Comparison of ENCODE assay signal across 8 mouse cellular contexts in genomic region chr9:108691371-108691770, GRCm38 (mm10). TPM values are rescaled to one million over a fixed set of nuclear protein-coding genes. Genes with fewer than 3 reads are reported as not detected.
DNase-seq lines count a peak whose midpoint lies in the region; ATAC-seq and TF ChIP-seq lines count a peak whose summit lies in the region.

No protein-coding gene starts in this region.

- no peak for DNase-seq in layer of hippocampus, adult 2 months (ENCODE audit: low spot score in 2 of 2)
- no peak for DNase-seq in layer of hippocampus, adult 18-20 months (ENCODE audit: low spot score in 2 of 2)
- no peak for DNase-seq in embryonic facial prominence, embryonic 11.5 days (ENCODE audit: low spot score)
- DNase-seq in hindbrain, embryonic 14.5 days (ENCODE audit: low spot score): no peak
- DNase-seq in c-Kit-positive CD71-positive TER-119-positive erythroid progenitor cells, embryonic 14.5 days (ENCODE audit: low spot score): no peak
- DNase-seq in left cerebral cortex, postnatal 36 days (ENCODE audit: low spot score in 2 of 2): no peak
- DNase-seq in gastrocnemius, postnatal 10 days: no peak

- H3K36me3 ChIP-seq in embryonic facial prominence, embryonic 11.5 days (replicated peaks; ENCODE audit: control insufficient read depth, insufficient read depth, low read depth, low read length): no peaks in the 10 kb centered on the region
- no peaks in the 10 kb centered on the region for H3K36me3 ChIP-seq in hindbrain, embryonic 14.5 days (replicated peaks; ENCODE audit: control insufficient read depth, insufficient read depth)

- peak overlapping the region; percentile 92 for H3K27ac ChIP-seq in layer of hippocampus, adult 2 months
- no peak overlapping the region for H3K27ac ChIP-seq in embryonic facial prominence, embryonic 11.5 days (replicated peaks; ENCODE audit: low read depth, low read length)
- peak overlapping the region; percentile 90 for H3K27ac ChIP-seq in hindbrain, embryonic 14.5 days

- peak overlapping the region; percentile 68 for H3K4me3 ChIP-seq in layer of hippocampus, adult 2 months
- no peak overlapping the region for H3K4me3 ChIP-seq in embryonic facial prominence, embryonic 11.5 days (ENCODE audit: low read depth, low read length)
- H3K4me3 ChIP-seq in hindbrain, embryonic 14.5 days (replicated peaks; ENCODE audit: low read length): peak overlapping the region; percentile 90

- peaks cover 3% of the 10 kb centered on the region; the same call in 1 of the 2 replicates for H3K4me1 ChIP-seq in embryonic facial prominence, embryonic 11.5 days (ENCODE audit: control insufficient read depth, insufficient read depth, low read length)
- peaks cover 34% of the 10 kb centered on the region for H3K4me1 ChIP-seq in hindbrain, embryonic 14.5 days (replicated peaks; ENCODE audit: control insufficient read depth, insufficient read depth, low read length)

- no peaks in the 10 kb centered on the region for H3K27me3 ChIP-seq in embryonic facial prominence, embryonic 11.5 days (ENCODE audit: control insufficient read depth, insufficient read depth, low read length)
- no peaks in the 10 kb centered on the region for H3K27me3 ChIP-seq in hindbrain, embryonic 14.5 days (ENCODE audit: control insufficient read depth, insufficient read depth, low read length)

- peak overlapping the region; percentile 82 for H3K9ac ChIP-seq in embryonic facial prominence, embryonic 11.5 days (replicated peaks; ENCODE audit: low read length)
- H3K9ac ChIP-seq in hindbrain, embryonic 14.5 days: peak overlapping the region; percentile 88

- ATAC-seq in embryonic facial prominence, embryonic 11.5 days (replicated peaks; ENCODE audit: insufficient number of reproducible peaks, low FRiP score, low TSS enrichment, low read depth): no peak
- ATAC-seq in hindbrain, embryonic 14.5 days (ENCODE audit: low FRiP score): no peak
- peak; percentile 33 for ATAC-seq in megakaryocyte progenitor cell, adult 5-6 weeks (replicated peaks; ENCODE audit: poor library complexity)

- H3K4me2 ChIP-seq in embryonic facial prominence, embryonic 11.5 days (ENCODE audit: low read depth, low read length): peak overlapping the region; percentile 96
- peak overlapping the region; percentile 74 for H3K4me2 ChIP-seq in hindbrain, embryonic 14.5 days (replicated peaks)

- no peaks in the 10 kb centered on the region for H3K9me3 ChIP-seq in embryonic facial prominence, embryonic 11.5 days (replicated peaks; ENCODE audit: control insufficient read depth, low read length)
- H3K9me3 ChIP-seq in hindbrain, embryonic 14.5 days (ENCODE audit: control insufficient read depth, low read length): no peaks in the 10 kb centered on the region

- 66% methylated on average over 8 of the region's 8 CpGs for WGBS in embryonic facial prominence, embryonic 11.5 days
- 73% methylated on average over 8 of the region's 8 CpGs for WGBS in hindbrain, embryonic 14.5 days

- intact Hi-C loops in left cerebral cortex, postnatal 36 days (cut with DNase I): loop anchor here (5.0 kb wide), 1 partner anchor 36 kb away; no protein-coding TSS in a partner anchor

- TF ChIP-seq CTCF in layer of hippocampus, adult 2 months (conservative IDR thresholded peaks at IDR 0.05): no peak

RNA-seq across cellular contexts. Expression of gene Prkar2a, which starts 2.3 kb away (rescaled TPM):
- total RNA-seq in layer of hippocampus, adult 2 months (2021): 10 to 100 TPM; 43.4 to 45.5 TPM
- total RNA-seq in layer of hippocampus, adult 18-20 months (2021): 10 to 100 TPM; 44.8 to 49.0 TPM
- 36.2 and 37.9 TPM in 2 replicates for polyA plus RNA-seq in embryonic facial prominence, embryonic 11.5 days (2014; fragmentation: Nextera tagmentation; extraction: Ambion mirVana)
- 70.8 and 82.7 TPM in 2 replicates for polyA plus RNA-seq in hindbrain, embryonic 14.5 days (2014; fragmentation: Nextera tagmentation; extraction: Ambion mirVana)
- 20.0 and 21.9 TPM in 2 replicates for total RNA-seq in megakaryocyte progenitor cell, adult 5-6 weeks (2015)
- 17.4 and 29.2 TPM in 2 replicates for total RNA-seq in megakaryocyte progenitor cell, adult 5-6 weeks (2017)
- total RNA-seq in left cerebral cortex, postnatal 36 days (2021): 10 to 100 TPM; 45.8 to 49.2 TPM
- 100 to 1,000 TPM; 113 TPM for total RNA-seq in gastrocnemius, postnatal 10 days (2021)

RNA-seq across cellular contexts. Expression of gene Slc25a20, which starts 29.5 kb away (rescaled TPM):
- 10 to 100 TPM; 14.4 to 14.8 TPM for total RNA-seq in layer of hippocampus, adult 2 months (2021)
- 10 to 100 TPM; 14.4 to 16.7 TPM for total RNA-seq in layer of hippocampus, adult 18-20 months (2021)
- 30.8 and 34.5 TPM in 2 replicates for polyA plus RNA-seq in embryonic facial prominence, embryonic 11.5 days (2014; fragmentation: Nextera tagmentation; extraction: Ambion mirVana)
- 25.6 and 31.4 TPM in 2 replicates for polyA plus RNA-seq in hindbrain, embryonic 14.5 days (2014; fragmentation: Nextera tagmentation; extraction: Ambion mirVana)
- total RNA-seq in megakaryocyte progenitor cell, adult 5-6 weeks (2015): 18.5 and 21.5 TPM in 2 replicates
- total RNA-seq in megakaryocyte progenitor cell, adult 5-6 weeks (2017): 26.0 and 28.3 TPM in 2 replicates
- 10 to 100 TPM; 11.8 to 14.1 TPM for total RNA-seq in left cerebral cortex, postnatal 36 days (2021)
- total RNA-seq in gastrocnemius, postnatal 10 days (2021): 10 to 100 TPM; 63.7 to 69.4 TPM

RNA-seq across cellular contexts. Expression of gene Arih2, which starts 42.2 kb away (rescaled TPM):
- total RNA-seq in layer of hippocampus, adult 2 months (2021): 10 to 100 TPM; 50.2 to 57.3 TPM
- 10 to 100 TPM; 48.7 to 59.4 TPM for total RNA-seq in layer of hippocampus, adult 18-20 months (2021)
- 44.1 and 48.4 TPM in 2 replicates for polyA plus RNA-seq in embryonic facial prominence, embryonic 11.5 days (2014; fragmentation: Nextera tagmentation; extraction: Ambion mirVana)
- 37.7 and 44.0 TPM in 2 replicates for polyA plus RNA-seq in hindbrain, embryonic 14.5 days (2014; fragmentation: Nextera tagmentation; extraction: Ambion mirVana)
- total RNA-seq in megakaryocyte progenitor cell, adult 5-6 weeks (2015): 20.0 and 20.1 TPM in 2 replicates
- total RNA-seq in megakaryocyte progenitor cell, adult 5-6 weeks (2017): 42.5 and 47.4 TPM in 2 replicates
- 10 to 100 TPM; 49.5 to 53.5 TPM for total RNA-seq in left cerebral cortex, postnatal 36 days (2021)
- 10 to 100 TPM; 62.5 to 67.0 TPM for total RNA-seq in gastrocnemius, postnatal 10 days (2021)
